Mouse (Mus musculus) erythroid progenitor cell, adult 5-6 weeks (primary cell): ENCODE results near the gene 2310034C09Rik. TPM values are rescaled to one million over a fixed set of nuclear protein-coding genes. Genes with fewer than 3 reads are reported as not detected.
"Not testable (repeated sequence)": the region's sequence is repeated elsewhere in the genome, so short reads cannot be mapped to it uniquely, and the experiment has no call there.

Source experiments
- ATAC-seq: replicated peaks from 2 replicates; pipeline ENCODE4 v1.8.0; 2016; ENCODE audit warnings: moderate number of reproducible peaks, mild to moderate bottlenecking, moderate TSS enrichment, inconsistent platforms; ENCODE audit not compliant: poor library complexity, low FRiP score, severe bottlenecking
- total RNA-seq, 2 experiments: library from RNA; stranded (forward) in 1 of 2; stranded (reverse) in 1 of 2; fragments of 150-400 nt in 1 of 2; fragments of 186-747, 209-891 nt in 1 of 2; gene quantifications; 2 replicates each; pipeline versions ENCODE4 v1.2.3 to v1.2.4; 2015 to 2017; ENCODE audit warnings: low replicate concordance in 2 of 2

The 2310034C09Rik gene
- not detected in 2 replicates for total RNA-seq (2015; ENCODE audit: low replicate concordance)
- not detected in 2 replicates for total RNA-seq (2017; ENCODE audit: low replicate concordance)

DNA sequence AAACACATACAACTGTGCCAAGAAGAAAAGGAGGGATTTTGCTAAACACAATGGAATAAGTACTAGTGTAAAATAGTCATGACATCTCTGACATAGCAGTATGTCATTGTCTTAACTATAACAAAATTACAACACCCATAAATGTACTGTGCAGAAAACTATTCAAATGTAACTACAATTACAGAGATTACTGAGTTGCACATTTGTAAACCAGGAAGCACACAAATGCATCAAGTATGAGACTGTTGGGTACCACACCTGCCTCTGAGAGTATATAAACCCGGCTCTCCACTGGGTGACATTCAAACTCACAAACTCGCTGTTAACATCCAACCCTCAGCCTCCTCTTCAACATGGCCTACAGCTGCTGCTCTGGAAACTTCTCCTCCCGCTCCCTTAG lies at the start of gene 2310034C09Rik:
Gene 2310034C09Rik (plus strand): TSS at position 301 of the 400 bp plus-strand sequence.
- not testable (repeated sequence) for ATAC-seq

DNA sequence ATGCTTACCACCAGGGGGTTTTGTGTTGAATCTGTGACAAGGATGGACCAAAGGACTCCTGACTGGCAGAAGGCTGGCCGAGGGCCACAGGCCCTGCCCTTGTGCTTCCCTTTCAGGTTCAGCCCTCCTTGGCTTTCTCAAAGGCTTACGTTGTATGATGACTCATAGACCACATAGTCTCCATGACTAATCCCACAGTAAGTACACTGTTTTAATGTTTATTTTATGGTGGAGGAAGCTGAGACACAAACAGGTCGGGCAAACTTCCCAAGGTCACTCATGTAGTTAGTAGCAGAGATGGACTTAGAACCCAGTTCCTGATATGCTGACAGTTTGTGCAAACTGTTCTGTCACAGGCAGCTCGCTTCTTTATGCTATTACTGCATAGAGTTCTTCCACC lies 47.9 kb upstream of the 2310034C09Rik start:
- ATAC-seq: no peak

GRCm38 (mm10) chr16:88711245-88711644 lies 47.4 kb upstream of the 2310034C09Rik start:
- no peak for ATAC-seq

DNA sequence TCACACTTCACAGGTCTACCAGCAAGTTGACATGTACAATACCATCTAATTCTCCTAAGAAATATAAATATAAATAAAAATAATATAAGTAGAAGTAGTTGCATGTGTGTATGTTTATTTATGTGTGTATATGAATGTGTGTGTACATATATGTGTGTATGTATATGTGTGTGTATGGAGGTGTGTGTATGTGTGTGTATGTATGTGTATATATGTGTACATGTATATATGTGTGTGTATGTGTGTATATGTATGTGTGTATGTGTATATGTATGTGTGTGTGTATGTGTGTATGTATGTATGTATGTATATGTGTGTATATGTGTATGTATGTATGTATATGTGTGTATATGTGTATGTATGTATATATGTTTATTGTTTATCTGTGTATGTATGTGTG lies 42.1 kb upstream of the 2310034C09Rik start:
- no peak for ATAC-seq

DNA sequence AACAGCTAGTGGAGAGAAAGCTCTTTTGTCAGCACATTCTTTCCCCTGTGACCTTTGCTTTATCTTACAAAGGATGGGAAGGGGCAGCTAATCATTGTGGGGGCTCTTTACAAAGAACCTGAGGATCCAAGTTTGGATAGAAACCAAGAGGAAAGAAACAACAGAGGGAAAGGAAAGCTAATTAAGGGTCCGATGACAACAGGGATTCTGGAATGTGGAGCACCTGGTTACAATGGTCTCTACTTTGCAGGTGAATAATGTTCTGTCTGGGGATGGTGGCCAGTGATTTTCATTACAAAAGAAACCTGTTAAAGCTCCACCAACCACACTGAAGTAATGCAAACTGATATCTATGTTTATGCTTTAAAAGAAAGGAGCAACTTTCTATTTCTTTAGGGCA lies 38.6 kb upstream of the 2310034C09Rik start:
- ATAC-seq: no peak

- no peak for ATAC-seq
Measured at GRCm38 (mm10) chr16:88728812-88729275, 29.8 kb upstream of the 2310034C09Rik start, which contains the start of gene Krtap13-1. TSS of gene Krtap13-1 (plus strand) at chr16:88728862.

- ATAC-seq: no peak
Measured at GRCm38 (mm10) chr16:88735391-88735790, 23.3 kb upstream of the 2310034C09Rik start.

- no peak for ATAC-seq
Measured at GRCm38 (mm10) chr16:88744750-88745340, 13.8 kb upstream of the 2310034C09Rik start.

DNA sequence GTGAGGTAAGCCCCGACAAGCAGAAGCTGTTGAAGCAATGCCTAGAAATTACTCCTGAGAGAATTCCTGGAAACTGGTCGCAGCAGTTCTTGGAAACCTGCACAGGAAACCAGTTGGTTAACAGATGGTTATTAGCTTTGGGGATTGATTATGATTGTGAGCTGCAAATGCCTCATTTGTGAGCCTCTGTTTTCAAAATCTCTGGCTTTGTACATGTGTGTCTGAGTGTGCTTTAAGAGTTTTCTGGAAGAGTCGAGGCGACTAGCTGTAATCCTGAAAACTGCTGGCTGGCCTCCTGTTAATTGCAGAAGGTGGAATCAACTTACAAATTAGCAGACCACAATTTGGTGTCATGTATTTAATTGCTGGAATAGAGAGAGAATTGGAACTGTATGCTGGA lies 10.7 kb upstream of the 2310034C09Rik start:
- ATAC-seq: no peak

- not testable (repeated sequence) for ATAC-seq
Measured at GRCm38 (mm10) chr16:88751535-88751934, 7.1 kb upstream of the 2310034C09Rik start, which contains the start of gene Krtap13. TSS of gene Krtap13 (minus strand) at chr16:88751635.

GRCm38 (mm10) chr16:88774106-88774505 lies 15.5 kb downstream of the 2310034C09Rik start, which contains the start of gene 2310057N15Rik:
TSS of gene 2310057N15Rik (minus strand) at chr16:88774206.
- no peak for ATAC-seq

DNA sequence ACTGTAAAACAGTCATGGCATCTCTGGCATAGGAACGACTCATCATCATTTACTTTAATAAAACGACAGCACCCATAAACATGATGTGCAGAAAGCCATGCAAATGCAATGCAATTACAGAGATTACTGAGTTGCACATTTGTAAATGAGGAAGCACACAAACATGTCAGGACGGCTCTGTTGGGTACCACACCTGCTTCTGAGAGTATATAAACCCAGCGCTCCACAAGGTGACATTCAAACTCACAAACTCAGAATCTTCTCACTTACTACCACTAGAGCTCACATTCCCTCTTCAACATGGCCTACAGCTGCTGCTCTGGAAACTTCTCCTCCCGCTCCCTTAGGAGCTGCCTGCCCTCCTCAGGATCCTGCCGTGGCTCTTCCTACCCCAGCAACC lies 18.9 kb downstream of the 2310034C09Rik start, which contains the start of gene Gm5965:
Gene Gm5965 (plus strand): TSS at position 301 of the 400 bp plus-strand sequence.
- no peak for ATAC-seq

DNA sequence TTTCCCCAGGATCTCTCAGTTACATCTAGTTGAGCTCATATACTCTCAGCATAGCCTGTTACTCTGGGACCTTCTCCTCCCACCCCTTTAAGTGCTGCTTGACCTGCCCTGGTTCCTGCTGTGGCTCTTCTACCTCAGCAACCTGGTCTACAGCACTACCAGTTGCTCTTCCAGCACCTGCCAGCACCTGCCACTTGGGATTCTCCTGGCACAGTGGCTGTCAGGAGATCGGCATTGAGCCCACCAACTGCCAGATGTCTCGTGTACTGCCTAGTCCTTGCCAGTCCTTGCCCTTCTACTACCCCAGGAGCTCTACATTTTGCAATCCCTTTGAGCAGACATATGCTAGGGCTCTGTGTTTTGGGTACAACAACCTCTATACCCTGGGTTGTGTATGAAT lies 28.1 kb downstream of the 2310034C09Rik start:
- no peak for ATAC-seq

Other genes starting within 250 kb of the 2310034C09Rik start
- gene Cldn8, start 195.7 kb upstream of the 2310034C09Rik start, total RNA-seq (2015; ENCODE audit: low replicate concordance): not detected in 2 replicates
- gene Cldn8, start 195.7 kb upstream of the 2310034C09Rik start, total RNA-seq (2017; ENCODE audit: low replicate concordance): not detected in 2 replicates
- not detected in 2 replicates for gene Krtap24-1, start 146.6 kb upstream of the 2310034C09Rik start, total RNA-seq (2015; ENCODE audit: low replicate concordance)
- gene Krtap24-1, start 146.6 kb upstream of the 2310034C09Rik start, total RNA-seq (2017; ENCODE audit: low replicate concordance): not detected in 2 replicates
- not detected in 2 replicates for gene 2310079G19Rik, start 131.2 kb upstream of the 2310034C09Rik start, total RNA-seq (2015; ENCODE audit: low replicate concordance)
- gene 2310079G19Rik, start 131.2 kb upstream of the 2310034C09Rik start, total RNA-seq (2017; ENCODE audit: low replicate concordance): not detected in 2 replicates
- gene Krtap26-1, start 111.1 kb upstream of the 2310034C09Rik start, total RNA-seq (2015; ENCODE audit: low replicate concordance): not detected in 2 replicates
- not detected in 2 replicates for gene Krtap26-1, start 111.1 kb upstream of the 2310034C09Rik start, total RNA-seq (2017; ENCODE audit: low replicate concordance)
- gene Krtap27-1, start 87.2 kb upstream of the 2310034C09Rik start, total RNA-seq (2015; ENCODE audit: low replicate concordance): not detected in 2 replicates
- gene Krtap27-1, start 87.2 kb upstream of the 2310034C09Rik start, total RNA-seq (2017; ENCODE audit: low replicate concordance): not detected in 2 replicates
- gene 2310061N02Rik, start 50.9 kb upstream of the 2310034C09Rik start, total RNA-seq (2015; ENCODE audit: low replicate concordance): not detected in 2 replicates
- not detected in 2 replicates for gene 2310061N02Rik, start 50.9 kb upstream of the 2310034C09Rik start, total RNA-seq (2017; ENCODE audit: low replicate concordance)
- gene Krtap13-1, start 30.0 kb upstream of the 2310034C09Rik start, total RNA-seq (2015; ENCODE audit: low replicate concordance): not detected in 2 replicates
- not detected in 2 replicates for gene Krtap13-1, start 30.0 kb upstream of the 2310034C09Rik start, total RNA-seq (2017; ENCODE audit: low replicate concordance)
- not detected in 2 replicates for gene Krtap13, start 7.2 kb upstream of the 2310034C09Rik start, total RNA-seq (2015; ENCODE audit: low replicate concordance)
- gene Krtap13, start 7.2 kb upstream of the 2310034C09Rik start, total RNA-seq (2017; ENCODE audit: low replicate concordance): not detected in 2 replicates
- gene 2310057N15Rik, start 15.4 kb downstream of the 2310034C09Rik start, total RNA-seq (2015; ENCODE audit: low replicate concordance): not detected in 2 replicates
- gene 2310057N15Rik, start 15.4 kb downstream of the 2310034C09Rik start, total RNA-seq (2017; ENCODE audit: low replicate concordance): not detected in 2 replicates
- not detected in 2 replicates for gene Gm5965, start 19.0 kb downstream of the 2310034C09Rik start, total RNA-seq (2015; ENCODE audit: low replicate concordance)
- gene Gm5965, start 19.0 kb downstream of the 2310034C09Rik start, total RNA-seq (2017; ENCODE audit: low replicate concordance): not detected in 2 replicates
- gene Gm20741, start 53.4 kb downstream of the 2310034C09Rik start, total RNA-seq (2015; ENCODE audit: low replicate concordance): not detected in 2 replicates
- not detected in 2 replicates for gene Gm20741, start 53.4 kb downstream of the 2310034C09Rik start, total RNA-seq (2017; ENCODE audit: low replicate concordance)
- gene Krtap15, start 61.4 kb downstream of the 2310034C09Rik start, total RNA-seq (2015; ENCODE audit: low replicate concordance): not detected in 2 replicates
- not detected in 2 replicates for gene Krtap15, start 61.4 kb downstream of the 2310034C09Rik start, total RNA-seq (2017; ENCODE audit: low replicate concordance)
- not detected in 2 replicates for gene Krtap14, start 67.3 kb downstream of the 2310034C09Rik start, total RNA-seq (2015; ENCODE audit: low replicate concordance)
- not detected in 2 replicates for gene Krtap14, start 67.3 kb downstream of the 2310034C09Rik start, total RNA-seq (2017; ENCODE audit: low replicate concordance)
- gene Krtap19-1, start 110.6 kb downstream of the 2310034C09Rik start, total RNA-seq (2015; ENCODE audit: low replicate concordance): not detected in 2 replicates
- not detected in 2 replicates for gene Krtap19-1, start 110.6 kb downstream of the 2310034C09Rik start, total RNA-seq (2017; ENCODE audit: low replicate concordance)
- gene Krtap19-2, start 115.4 kb downstream of the 2310034C09Rik start, total RNA-seq (2015; ENCODE audit: low replicate concordance): not detected in 2 replicates
- not detected in 2 replicates for gene Krtap19-2, start 115.4 kb downstream of the 2310034C09Rik start, total RNA-seq (2017; ENCODE audit: low replicate concordance)
- not detected in 2 replicates for gene Krtap19-3, start 119.2 kb downstream of the 2310034C09Rik start, total RNA-seq (2015; ENCODE audit: low replicate concordance)
- not detected in 2 replicates for gene Krtap19-3, start 119.2 kb downstream of the 2310034C09Rik start, total RNA-seq (2017; ENCODE audit: low replicate concordance)
- gene Krtap19-4, start 126.2 kb downstream of the 2310034C09Rik start, total RNA-seq (2015; ENCODE audit: low replicate concordance): not detected in 2 replicates
- not detected in 2 replicates for gene Krtap19-4, start 126.2 kb downstream of the 2310034C09Rik start, total RNA-seq (2017; ENCODE audit: low replicate concordance)
- not detected in 2 replicates for gene Krtap19-5, start 137.6 kb downstream of the 2310034C09Rik start, total RNA-seq (2015; ENCODE audit: low replicate concordance)
- gene Krtap19-5, start 137.6 kb downstream of the 2310034C09Rik start, total RNA-seq (2017; ENCODE audit: low replicate concordance): not detected in 2 replicates
- not detected in 2 replicates for gene Krtap19-9b, start 173.4 kb downstream of the 2310034C09Rik start, total RNA-seq (2015; ENCODE audit: low replicate concordance)
- not detected in 2 replicates for gene Krtap19-9b, start 173.4 kb downstream of the 2310034C09Rik start, total RNA-seq (2017; ENCODE audit: low replicate concordance)
- gene Krtap16-3, start 204.0 kb downstream of the 2310034C09Rik start, total RNA-seq (2015; ENCODE audit: low replicate concordance): not detected in 2 replicates
- gene Krtap16-3, start 204.0 kb downstream of the 2310034C09Rik start, total RNA-seq (2017; ENCODE audit: low replicate concordance): not detected in 2 replicates